Mouse (Mus musculus): ENCODE results near the gene H13.

DNA sequence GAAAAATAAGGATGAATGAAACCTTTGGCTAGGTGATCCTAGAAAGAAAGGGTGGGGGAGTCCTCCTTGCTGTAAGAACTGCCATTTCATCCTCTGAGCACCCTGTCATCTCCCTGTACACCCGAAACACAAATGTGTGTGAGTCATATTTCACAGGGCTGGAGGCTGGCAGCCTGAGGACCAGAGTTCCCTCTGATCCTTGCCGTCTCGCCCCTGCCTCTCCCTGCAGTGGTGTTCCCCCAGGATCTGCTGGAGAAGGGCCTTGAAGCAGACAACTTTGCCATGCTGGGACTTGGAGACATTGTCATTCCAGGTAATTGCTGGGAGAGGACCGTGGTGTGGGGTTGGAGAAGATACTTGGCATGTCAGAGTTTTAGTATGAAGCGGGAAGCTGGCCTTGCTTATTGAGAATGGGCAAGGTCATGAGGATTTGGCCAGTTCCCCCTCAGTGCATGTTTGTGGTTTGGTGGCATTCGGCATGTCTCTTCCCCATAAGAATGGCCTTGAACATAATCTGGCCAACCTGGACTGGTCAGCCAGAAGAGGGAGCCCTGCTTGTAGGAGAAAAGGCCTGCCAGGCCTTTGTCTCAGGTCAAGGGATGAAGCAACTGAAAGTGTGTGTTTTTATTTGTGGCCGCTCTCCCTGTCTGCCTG is 22.4 kb downstream of the H13 start:
- TF ChIP-seq MAX (IDR thresholded peaks at IDR 0.05) (peak; percentile 36), CTCF (IDR thresholded peaks at IDR 0.05; ENCODE audit: control insufficient read depth, insufficient read depth, insufficient read length) (peak; percentile 29)

Data from C2C12 (cell line).